Mouse (Mus musculus) spleen, postnatal 14 days (tissue): Measurements from ENCODE around the gene AC124502.3.

Experiments used
- DNase-seq, 2 experiments: peaks; one replicate each; pipeline ENCODE4 v3.0.0; 2021 to 2022; ENCODE audit warnings: low spot score in 2 of 2

Gene AC124502.3

GRCm38 (mm10) chr19:5032686-5033085, 6.0 kb upstream of the AC124502.3 start:
- no peak for DNase-seq

- DNase-seq: no peak
Measured at GRCm38 (mm10) chr19:5036577-5036976, 2.1 kb upstream of the AC124502.3 start.

- peak; percentile 28 to 35 for DNase-seq
Measured at GRCm38 (mm10) chr19:5037678-5038571, 766 bp upstream of the AC124502.3 start.

GRCm38 (mm10) chr19:5039301-5040114, 817 bp downstream of the AC124502.3 start:
- no peak for DNase-seq

- peak; percentile 65 to 82 for DNase-seq
Measured at GRCm38 (mm10) chr19:5040862-5041523, 2.3 kb downstream of the AC124502.3 start, which contains the start of gene Brms1. Gene Brms1, plus strand, starts transcription at chr19:5041354.

- no peak for DNase-seq
Measured at GRCm38 (mm10) chr19:5041588-5041987, 2.9 kb downstream of the AC124502.3 start.

GRCm38 (mm10) chr19:5045531-5045930, 6.8 kb downstream of the AC124502.3 start:
- no peak for DNase-seq

GRCm38 (mm10) chr19:5048138-5049056, 9.7 kb downstream of the AC124502.3 start:
- DNase-seq: no peak

GRCm38 (mm10) chr19:5049325-5049724, 10.6 kb downstream of the AC124502.3 start:
- DNase-seq: no peak

GRCm38 (mm10) chr19:5050047-5050905, 11.6 kb downstream of the AC124502.3 start, which contains the start of gene Rin1:
Gene Rin1, plus strand, starts transcription at chr19:5050481.
- no peak for DNase-seq

- no peak for DNase-seq
Measured at GRCm38 (mm10) chr19:5051031-5051430, 12.3 kb downstream of the AC124502.3 start.

GRCm38 (mm10) chr19:5051515-5051914, 12.8 kb downstream of the AC124502.3 start:
- no peak for DNase-seq

- DNase-seq: no peak
Measured at GRCm38 (mm10) chr19:5052166-5052822, 13.6 kb downstream of the AC124502.3 start.

GRCm38 (mm10) chr19:5052853-5053252, 14.2 kb downstream of the AC124502.3 start:
- no peak for DNase-seq

GRCm38 (mm10) chr19:5053909-5054308, 15.2 kb downstream of the AC124502.3 start:
- DNase-seq: peak in 1 of 2 experiments; percentile 56

- DNase-seq: no peak
Measured at GRCm38 (mm10) chr19:5056251-5056650, 17.6 kb downstream of the AC124502.3 start.

- DNase-seq: no peak
Measured at GRCm38 (mm10) chr19:5057876-5058775, 19.4 kb downstream of the AC124502.3 start.
